Mouse (Mus musculus) adrenal gland, postnatal 36 days (tissue): ENCODE measurements around the gene Ccser1. TPM values are rescaled to one million over a fixed set of nuclear protein-coding genes. Genes with fewer than 3 reads are reported as not detected.

Experiments used
- DNase-seq, 2 experiments: peaks; one replicate each; pipeline ENCODE4 v3.0.0; 2021; ENCODE audit warnings: mixed read lengths in 1 of 2
- total RNA-seq, 2 experiments: library from RNA; stranded (reverse); gene quantifications; 2 replicates each; pipeline ENCODE4 v1.2.3; 2021

Ccser1 gene
- total RNA-seq, 2 experiments from 2014 or later: 2.1 to 3.1 TPM

GRCm38 (mm10) chr6:61296188-61297037 is 116.3 kb downstream of the Ccser1 start:
- no peak for DNase-seq

- DNase-seq: no peak
These were observed 120.3 kb downstream of the Ccser1 start for GRCm38 (mm10) chr6:61300441-61300840.

GRCm38 (mm10) chr6:61300975-61301374 is 120.9 kb downstream of the Ccser1 start:
- no peak for DNase-seq

- no peak for DNase-seq
These were observed 121.5 kb downstream of the Ccser1 start for GRCm38 (mm10) chr6:61301631-61302030.

GRCm38 (mm10) chr6:61311324-61312091 is 131.4 kb downstream of the Ccser1 start:
- DNase-seq: no peak

- peak; percentile 8 to 34 for DNase-seq
These were observed 135.9 kb downstream of the Ccser1 start for GRCm38 (mm10) chr6:61315884-61316601.

- no peak for DNase-seq
These were observed 140.7 kb downstream of the Ccser1 start for GRCm38 (mm10) chr6:61320842-61321241.

GRCm38 (mm10) chr6:61322328-61322727 is 142.2 kb downstream of the Ccser1 start:
- no peak for DNase-seq

GRCm38 (mm10) chr6:61326131-61326530 is 146.0 kb downstream of the Ccser1 start:
- DNase-seq: no peak

- no peak for DNase-seq
These were observed 148.9 kb downstream of the Ccser1 start for GRCm38 (mm10) chr6:61328981-61329380.

- DNase-seq: no peak
These were observed 149.7 kb downstream of the Ccser1 start for GRCm38 (mm10) chr6:61329593-61330540.

- no peak for DNase-seq
These were observed 154.3 kb downstream of the Ccser1 start for GRCm38 (mm10) chr6:61334466-61334865.

- no peak for DNase-seq
These were observed 167.1 kb downstream of the Ccser1 start for GRCm38 (mm10) chr6:61347045-61347838.

- DNase-seq: no peak
These were observed 183.6 kb downstream of the Ccser1 start for GRCm38 (mm10) chr6:61363722-61364121.

- no peak for DNase-seq
These were observed 202.4 kb downstream of the Ccser1 start for GRCm38 (mm10) chr6:61382526-61382925.

- DNase-seq: no peak
These were observed 202.9 kb downstream of the Ccser1 start for GRCm38 (mm10) chr6:61382991-61383390.

- no peak for DNase-seq
These were observed 206.9 kb downstream of the Ccser1 start for GRCm38 (mm10) chr6:61387046-61387445.

- no peak for DNase-seq
These were observed 247.4 kb downstream of the Ccser1 start for GRCm38 (mm10) chr6:61427490-61427889.

- DNase-seq: peak; percentile 3 to 10
These were observed 251.0 kb downstream of the Ccser1 start for GRCm38 (mm10) chr6:61430881-61431725.

GRCm38 (mm10) chr6:61431726-61431984 is 251.5 kb downstream of the Ccser1 start:
- DNase-seq: no peak
